Mouse (Mus musculus): ENCODE measurements around the gene Epsti1. TPM values are rescaled to one million over a fixed set of nuclear protein-coding genes. Genes with fewer than 3 reads are reported as not detected.

Gene Epsti1
- polyA plus RNA-seq (2012; ENCODE audit: insufficient read depth, low replicate concordance): 15.1 TPM in 1 of 2 replicates, not detected in the other

- peak within 1 kb of the TSS; percentile 95 for H3K4me3 ChIP-seq (replicated peaks)
- no peak for TF ChIP-seq GATA1 (IDR thresholded peaks at IDR 0.05; ENCODE audit: borderline replicate concordance, low read length)
- no peak for TF ChIP-seq FLI1 (IDR thresholded peaks at IDR 0.05; ENCODE audit: low read length)
Measured at GRCm38 (mm10) chr14:77904171-77904762, at the start of gene Epsti1. Epsti1 (plus strand) TSS chr14:77904239.

DNA sequence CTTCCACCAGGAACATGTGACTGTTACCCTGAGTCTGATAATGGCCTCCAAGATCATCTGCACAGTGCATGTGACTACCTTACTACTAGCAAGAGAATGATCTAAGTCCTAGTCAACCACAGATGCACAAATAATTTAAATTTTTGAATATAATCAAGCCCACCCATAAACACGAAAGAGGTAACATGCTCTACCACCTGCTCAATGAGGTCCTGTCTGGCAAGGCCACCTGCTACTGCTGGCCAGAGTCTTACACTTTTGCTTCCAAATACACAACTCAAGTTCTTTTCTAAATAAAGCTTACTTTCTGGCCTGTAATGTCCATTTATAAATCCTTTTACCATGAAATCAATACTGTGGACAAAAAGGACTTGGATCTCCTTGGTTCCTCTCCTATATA lies 44.1 kb upstream of the Epsti1 start:
- Histone ChIP-seq H3K36me3 (replicated peaks; ENCODE audit: low read length) (peaks cover 45% of the 10 kb centered on the region), H3K4me3 (replicated peaks) (no peak overlapping the region), H3K9me3 (peaks cover 6% of the 10 kb centered on the region), H3K4me1 (peaks cover 34% of the 10 kb centered on the region), H3K27me3 (replicated peaks) (no peaks in the 10 kb centered on the region)
- TF ChIP-seq GATA1 (IDR thresholded peaks at IDR 0.05; ENCODE audit: borderline replicate concordance, low read length) (no peak), FLI1 (IDR thresholded peaks at IDR 0.05; ENCODE audit: low read length) (no peak)

More at GRCm38 (mm10) chr14:77904171-77904762, at the start of gene Epsti1:
- no peaks in the 10 kb centered on the region for H3K36me3 ChIP-seq (replicated peaks; ENCODE audit: low read length)
- peaks cover 35% of the 10 kb centered on the region for H3K4me1 ChIP-seq
- H3K9me3 ChIP-seq: no peaks in the 10 kb centered on the region
- H3K27me3 ChIP-seq (replicated peaks): no peaks in the 10 kb centered on the region

GRCm38 (mm10) chr14:77860841-77861560 lies 43.0 kb upstream of the Epsti1 start:
- Histone ChIP-seq H3K9me3 (peaks cover 6% of the 10 kb centered on the region), H3K4me3 (replicated peaks) (no peak overlapping the region), H3K4me1 (peaks cover 43% of the 10 kb centered on the region), H3K36me3 (replicated peaks; ENCODE audit: low read length) (peaks cover 39% of the 10 kb centered on the region), H3K27me3 (replicated peaks) (no peaks in the 10 kb centered on the region)
- TF ChIP-seq FLI1 (IDR thresholded peaks at IDR 0.05; ENCODE audit: low read length) (no peak), GATA1 (IDR thresholded peaks at IDR 0.05; ENCODE audit: borderline replicate concordance, low read length) (no peak)

GRCm38 (mm10) chr14:77864051-77864450 lies 40.0 kb upstream of the Epsti1 start:
- Histone ChIP-seq H3K27me3 (replicated peaks) (no peaks in the 10 kb centered on the region), H3K36me3 (replicated peaks; ENCODE audit: low read length) (peaks cover 27% of the 10 kb centered on the region)

DNA sequence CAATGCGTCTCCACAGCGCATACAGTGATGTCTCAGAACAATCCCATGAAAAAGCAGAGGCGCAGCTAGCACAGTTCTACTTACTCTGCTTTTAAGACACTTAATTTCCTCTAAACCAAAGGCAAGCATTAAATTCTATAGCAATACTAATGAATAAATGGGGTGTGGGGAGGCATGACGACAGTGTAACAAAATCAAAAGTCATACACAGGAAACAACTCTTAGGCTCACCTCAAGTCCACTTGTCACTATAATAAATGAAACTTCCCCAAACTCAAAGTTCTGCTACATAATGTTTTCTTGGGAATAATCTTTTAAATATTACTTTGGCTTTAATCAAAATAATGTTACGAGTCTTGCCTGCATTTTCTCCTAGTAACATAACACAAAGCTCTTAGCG lies 39.5 kb upstream of the Epsti1 start:
- no peaks in the 10 kb centered on the region for H3K9me3 ChIP-seq
- H3K27me3 ChIP-seq (replicated peaks): no peaks in the 10 kb centered on the region
- no peak for TF ChIP-seq GATA1 (IDR thresholded peaks at IDR 0.05; ENCODE audit: borderline replicate concordance, low read length)
- peak overlapping the region; percentile 44 for H3K4me3 ChIP-seq (replicated peaks)
- H3K36me3 ChIP-seq (replicated peaks; ENCODE audit: low read length): peaks cover 26% of the 10 kb centered on the region
- H3K4me1 ChIP-seq: peaks cover 72% of the 10 kb centered on the region

More at GRCm38 (mm10) chr14:77864051-77864450, 40.0 kb upstream of the Epsti1 start:
- H3K9me3 ChIP-seq: no peaks in the 10 kb centered on the region
- peaks cover 67% of the 10 kb centered on the region for H3K4me1 ChIP-seq
- TF ChIP-seq GATA1 (IDR thresholded peaks at IDR 0.05; ENCODE audit: borderline replicate concordance, low read length) (no peak), FLI1 (IDR thresholded peaks at IDR 0.05; ENCODE audit: low read length) (no peak)
- peak overlapping the region; percentile 44 for H3K4me3 ChIP-seq (replicated peaks)

DNA sequence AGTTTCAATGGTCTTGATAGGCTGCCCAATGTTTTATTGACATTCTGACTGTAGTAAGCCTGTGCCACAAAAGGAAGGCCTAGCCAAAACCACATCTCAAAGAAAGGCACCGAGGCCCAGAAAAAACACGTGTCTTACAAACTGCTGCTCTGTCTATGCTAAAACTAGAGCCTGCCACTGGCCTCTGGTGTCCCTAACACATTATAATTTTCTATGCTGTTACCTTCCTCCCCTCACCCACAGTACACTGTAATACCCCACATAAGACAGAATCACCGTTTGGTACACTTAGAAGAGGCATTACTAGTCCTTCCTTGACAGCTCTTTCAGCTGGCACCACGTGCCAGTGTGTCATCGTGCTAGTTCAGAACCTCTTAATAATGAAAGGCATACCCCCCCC lies 36.4 kb upstream of the Epsti1 start:
- no peaks in the 10 kb centered on the region for H3K27me3 ChIP-seq (replicated peaks)
- peaks cover 21% of the 10 kb centered on the region for H3K36me3 ChIP-seq (replicated peaks; ENCODE audit: low read length)
- no peak for TF ChIP-seq GATA1 (IDR thresholded peaks at IDR 0.05; ENCODE audit: borderline replicate concordance, low read length)
- TF ChIP-seq FLI1 (IDR thresholded peaks at IDR 0.05; ENCODE audit: low read length): no peak
- no peaks in the 10 kb centered on the region for H3K9me3 ChIP-seq
- peaks cover 87% of the 10 kb centered on the region for H3K4me1 ChIP-seq
- no peak overlapping the region for H3K4me3 ChIP-seq (replicated peaks)

GRCm38 (mm10) chr14:77870926-77871325 lies 33.1 kb upstream of the Epsti1 start:
- no peak for TF ChIP-seq GATA1 (IDR thresholded peaks at IDR 0.05; ENCODE audit: borderline replicate concordance, low read length)
- no peak for TF ChIP-seq FLI1 (IDR thresholded peaks at IDR 0.05; ENCODE audit: low read length)
- H3K9me3 ChIP-seq: no peaks in the 10 kb centered on the region
- H3K4me3 ChIP-seq (replicated peaks): peak overlapping the region; percentile 83
- H3K4me1 ChIP-seq: peaks cover 70% of the 10 kb centered on the region
- peaks cover 21% of the 10 kb centered on the region for H3K36me3 ChIP-seq (replicated peaks; ENCODE audit: low read length)
- H3K27me3 ChIP-seq (replicated peaks): no peaks in the 10 kb centered on the region

DNA sequence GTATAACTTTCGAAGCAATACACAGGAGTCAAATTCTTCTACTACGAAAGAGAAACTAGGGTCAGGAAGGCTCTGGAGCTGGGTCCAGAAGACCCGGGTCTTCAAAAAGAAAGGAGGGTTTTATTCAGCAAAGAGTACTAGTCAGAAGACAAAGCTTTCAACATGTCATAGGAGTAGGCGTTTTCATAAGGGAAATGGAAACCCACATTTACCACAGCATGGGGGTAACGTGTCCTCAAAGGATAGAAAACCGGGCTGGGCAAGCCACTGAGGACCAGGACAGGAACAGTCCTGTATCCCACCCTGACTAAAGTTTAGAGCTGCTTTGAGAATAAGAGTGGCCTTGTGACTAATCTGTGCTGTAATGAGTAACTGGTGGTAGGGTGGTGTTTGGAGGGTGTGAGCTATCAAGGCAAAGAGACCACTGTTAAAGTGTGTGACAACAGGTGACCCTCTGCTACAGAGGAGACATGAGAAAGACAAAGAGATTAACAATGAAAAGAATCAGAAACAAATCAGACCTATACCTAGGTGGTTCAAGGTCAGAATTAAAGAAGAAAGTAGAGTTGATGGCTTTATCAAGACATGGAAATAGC lies 32.6 kb upstream of the Epsti1 start:
- no peaks in the 10 kb centered on the region for H3K9me3 ChIP-seq
- H3K27me3 ChIP-seq (replicated peaks): no peaks in the 10 kb centered on the region
- H3K4me3 ChIP-seq (replicated peaks): peak overlapping the region; percentile 72
- no peak for TF ChIP-seq FLI1 (IDR thresholded peaks at IDR 0.05; ENCODE audit: low read length)
- TF ChIP-seq GATA1 (IDR thresholded peaks at IDR 0.05; ENCODE audit: borderline replicate concordance, low read length): no peak
- peaks cover 74% of the 10 kb centered on the region for H3K4me1 ChIP-seq
- peaks cover 21% of the 10 kb centered on the region for H3K36me3 ChIP-seq (replicated peaks; ENCODE audit: low read length)

DNA sequence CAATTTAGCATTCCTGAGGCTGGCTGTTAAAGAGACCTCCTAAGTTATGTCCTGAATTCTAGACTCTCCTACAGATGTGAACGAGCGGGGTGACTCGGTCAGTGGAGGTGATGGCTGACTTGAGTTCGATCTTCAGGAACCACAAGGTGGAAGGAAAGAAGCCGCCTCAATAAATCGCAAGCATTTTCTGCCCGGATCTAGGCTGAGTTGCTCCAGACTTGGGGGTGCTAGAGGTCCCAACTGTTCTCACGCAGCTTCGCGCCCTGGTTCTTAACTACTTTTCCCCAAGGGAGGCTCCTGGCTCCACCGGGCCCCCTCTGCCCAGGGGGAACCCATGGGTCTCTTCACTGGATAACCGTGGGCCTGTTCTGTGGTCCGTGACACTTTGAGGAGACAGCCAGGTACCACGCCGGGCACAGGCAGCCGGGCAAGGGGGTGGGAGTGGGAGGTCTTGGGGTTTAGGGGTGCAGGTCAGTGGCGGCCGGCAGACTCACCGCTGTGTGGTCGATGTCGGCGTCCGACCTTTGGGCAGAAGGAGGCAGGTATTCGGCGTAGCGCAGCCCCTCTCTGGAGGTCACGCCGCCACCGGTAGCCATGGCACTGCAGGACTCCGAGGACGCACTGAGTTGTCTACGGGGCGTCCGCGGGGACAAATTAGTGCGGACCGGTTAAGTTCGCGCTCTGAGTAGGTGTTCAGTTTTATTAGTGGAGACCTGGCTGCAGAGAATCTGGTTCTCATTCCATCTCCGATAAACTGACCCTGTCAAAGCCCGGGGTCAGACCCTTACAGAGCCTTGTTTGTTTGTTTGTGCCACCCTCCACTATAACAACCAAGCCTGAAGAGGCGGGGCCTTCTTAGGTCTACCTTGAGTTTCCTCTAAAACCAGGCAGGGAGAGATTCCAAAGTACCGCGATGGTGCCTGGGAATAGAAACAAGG lies 29.5 kb upstream of the Epsti1 start, which contains the start of gene Dnajc15:
Gene Dnajc15, minus strand, starts transcription at position 822 of the 938 bp plus-strand sequence.
- TF ChIP-seq GATA1 (IDR thresholded peaks at IDR 0.05; ENCODE audit: borderline replicate concordance, low read length) (no peak), FLI1 (IDR thresholded peaks at IDR 0.05; ENCODE audit: low read length) (no peak)
- Histone ChIP-seq H3K27me3 (replicated peaks) (no peaks in the 10 kb centered on the region), H3K4me1 (peaks cover 50% of the 10 kb centered on the region), H3K36me3 (replicated peaks; ENCODE audit: low read length) (peaks cover 10% of the 10 kb centered on the region), H3K9me3 (no peaks in the 10 kb centered on the region), H3K4me3 (replicated peaks) (peak within 1 kb of the TSS; percentile 98)
